Comparison of ENCODE assay signal across 1 mouse cellular context in the genomic region with DNA sequence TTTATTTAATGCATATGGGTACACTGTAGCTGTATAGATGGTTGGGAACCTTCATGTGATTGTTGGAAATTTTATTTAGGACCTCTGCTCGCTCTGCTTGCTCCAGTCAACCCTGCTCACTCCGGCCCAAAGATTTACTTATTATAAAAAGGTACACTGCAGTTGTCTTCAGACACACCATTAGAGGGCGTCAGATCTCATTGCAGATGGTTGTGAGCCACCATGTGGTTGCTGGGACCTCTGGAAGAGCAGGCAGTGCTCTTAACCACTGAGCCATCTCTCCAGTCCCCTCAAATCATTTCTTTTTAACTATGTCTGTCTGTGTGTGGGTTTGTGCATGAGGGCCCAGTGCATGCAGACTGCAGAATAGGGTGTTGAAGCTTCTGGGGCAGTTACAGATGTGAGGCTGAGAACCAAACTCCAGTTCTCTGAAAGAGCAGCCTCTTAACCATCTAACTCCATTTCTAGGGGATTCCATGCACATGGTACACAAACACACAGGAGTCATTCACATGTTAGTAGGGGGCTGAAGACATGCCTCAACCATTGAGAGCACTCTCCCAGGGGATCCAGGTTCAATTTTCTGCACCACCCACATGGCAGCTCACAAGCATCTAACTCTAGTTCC.
TF ChIP-seq lines count a peak whose summit lies in the region.

No protein-coding gene starts in this region.

TF ChIP-seq in ES-E14, 5 proteins besides CTCF, POLR2A, EP300 and RAD21 (continued from another document):
- TF ChIP-seq MAFK (IDR thresholded peaks at IDR 0.05; ENCODE audit: insufficient read depth, low read depth, low read length) (no peak), ZNF384 (IDR thresholded peaks at IDR 0.05; ENCODE audit: low read depth, low read length) (no peak)
